Mouse (Mus musculus) lung, postnatal 4 days (tissue): ENCODE measurements at regions not wholly inside any gene's neighbourhood (a gene's known extent, or its start where the extent isn't known, plus 50 kb on each side); places are given as distances from the start of the nearest gene placed in this dataset.

Experiments used
- DNase-seq, 2 experiments: peaks; one replicate each; pipeline ENCODE4 v3.0.0; 2021

DNA sequence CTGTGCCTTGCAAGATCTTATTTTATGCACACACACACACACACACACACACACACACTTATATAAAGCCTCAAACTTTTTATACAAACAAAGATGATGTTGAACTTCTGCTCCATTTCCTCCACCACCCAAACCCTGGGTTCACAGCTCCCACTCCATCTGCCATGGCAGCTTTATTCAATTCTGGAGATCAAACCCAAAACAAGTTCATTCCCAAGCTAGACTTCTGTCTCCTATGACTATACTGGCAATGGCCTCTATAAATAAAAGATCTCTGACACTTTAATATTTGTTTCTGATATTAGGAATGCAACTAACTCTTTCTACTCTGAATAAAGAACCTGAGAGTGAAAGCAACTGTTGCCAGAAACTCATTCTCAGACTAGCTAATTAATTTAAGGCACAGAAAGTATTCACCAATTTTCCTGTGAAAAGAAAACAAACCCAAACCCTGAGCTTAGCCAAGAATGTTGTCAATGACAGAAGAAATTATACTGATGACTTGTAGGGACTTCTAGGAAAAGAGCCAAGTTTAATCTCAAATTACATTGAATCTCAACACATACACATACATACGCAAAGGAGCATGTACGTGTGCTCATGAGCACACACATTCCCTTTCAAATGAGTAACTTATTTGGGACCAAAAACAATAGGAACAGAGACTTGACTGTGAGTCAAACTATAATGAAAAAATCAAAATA is 695.1 kb upstream of the 4930412O13Rik start:
- no peak for DNase-seq

DNA sequence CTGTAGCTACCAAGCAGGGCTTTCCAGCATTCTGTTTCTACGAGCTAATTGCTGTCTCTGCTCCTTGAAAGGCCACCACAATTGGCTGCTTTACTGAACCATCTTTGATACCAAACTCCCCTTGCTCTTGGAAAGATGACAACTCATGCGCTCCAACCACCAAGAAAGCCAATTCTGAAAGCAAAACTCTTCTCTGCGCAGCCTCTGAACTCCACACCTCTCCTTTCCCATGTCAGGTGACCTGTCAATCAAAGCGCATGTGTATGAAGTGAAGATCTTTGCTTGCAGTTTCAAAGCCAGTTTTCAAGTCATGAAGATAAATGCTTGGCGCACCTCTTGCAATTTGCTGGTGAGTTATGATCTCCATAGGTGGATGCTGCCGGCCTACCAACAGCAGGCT is 687.9 kb upstream of the 4930412O13Rik start:
- DNase-seq, result no peak

DNA sequence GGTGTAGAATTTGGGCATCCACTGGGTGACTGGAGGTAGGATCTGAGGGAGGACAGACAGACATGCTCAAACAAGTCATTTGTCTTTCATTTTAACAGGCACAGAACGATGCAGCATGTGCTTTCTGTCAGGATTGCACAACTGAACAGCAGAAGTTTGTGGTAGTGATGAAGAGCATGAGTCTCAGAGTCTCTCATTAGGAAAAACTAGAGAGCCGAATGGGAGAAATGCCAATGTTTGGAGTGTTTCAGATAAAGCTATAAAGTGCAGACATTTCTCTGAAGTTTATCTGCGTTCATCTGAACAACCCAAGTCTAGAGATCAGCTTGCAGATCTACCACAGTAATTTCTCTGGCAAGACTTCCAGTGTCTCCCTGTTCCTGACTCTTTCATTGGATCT is 684.0 kb upstream of the 4930412O13Rik start:
- DNase-seq, result no peak

DNA sequence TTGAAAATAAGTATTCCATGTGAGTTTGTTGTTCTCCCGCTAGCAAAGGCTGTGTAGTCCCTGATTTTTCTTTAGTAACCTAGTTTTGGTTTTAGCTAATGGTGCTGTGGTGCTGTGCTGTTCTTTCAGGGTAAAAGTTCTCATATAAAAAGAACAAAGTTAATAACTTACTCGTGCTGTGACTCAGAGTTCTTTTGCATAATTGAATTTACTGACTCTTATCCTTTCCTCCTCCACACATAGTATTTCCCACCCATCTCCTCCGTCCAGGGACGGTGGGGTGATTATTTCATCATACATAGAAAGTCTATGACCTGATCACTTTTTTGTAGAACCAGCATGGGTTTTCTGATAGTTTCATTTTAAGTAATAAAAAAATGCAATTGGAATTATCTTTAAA is 673.1 kb upstream of the 4930412O13Rik start:
- no peak for DNase-seq
